Mouse (Mus musculus): ENCODE data around the gene Zmynd10. TPM values are rescaled to one million over a fixed set of nuclear protein-coding genes. Genes with fewer than 3 reads are reported as not detected.

Zmynd10 gene
- polyA plus RNA-seq, 1 experiment = 0.84 TPM

DNA sequence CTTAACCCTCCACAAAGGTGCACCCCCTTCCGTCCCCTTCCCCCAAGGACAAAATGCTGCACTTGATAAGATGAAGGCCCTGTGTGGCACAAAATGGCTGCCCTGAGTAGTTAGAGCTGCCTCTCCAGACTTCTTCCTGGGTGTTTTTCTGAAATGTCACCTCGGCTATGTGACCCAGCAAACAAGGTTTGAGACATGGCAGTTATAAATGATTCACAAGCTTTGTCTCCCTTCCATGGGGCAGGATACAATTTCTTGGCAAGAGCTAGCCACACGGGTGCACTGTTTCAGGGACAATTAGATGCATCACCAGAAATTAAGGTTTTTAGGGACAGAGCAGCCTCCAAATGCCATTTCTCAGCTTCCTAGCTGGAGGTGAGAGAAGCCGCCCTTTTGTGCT, 6.7 kb upstream of the Zmynd10 start:
- DNase-seq (ENCODE audit: low read depth in 1 of 2, low spot score in 2 of 2) = no peak

DNA sequence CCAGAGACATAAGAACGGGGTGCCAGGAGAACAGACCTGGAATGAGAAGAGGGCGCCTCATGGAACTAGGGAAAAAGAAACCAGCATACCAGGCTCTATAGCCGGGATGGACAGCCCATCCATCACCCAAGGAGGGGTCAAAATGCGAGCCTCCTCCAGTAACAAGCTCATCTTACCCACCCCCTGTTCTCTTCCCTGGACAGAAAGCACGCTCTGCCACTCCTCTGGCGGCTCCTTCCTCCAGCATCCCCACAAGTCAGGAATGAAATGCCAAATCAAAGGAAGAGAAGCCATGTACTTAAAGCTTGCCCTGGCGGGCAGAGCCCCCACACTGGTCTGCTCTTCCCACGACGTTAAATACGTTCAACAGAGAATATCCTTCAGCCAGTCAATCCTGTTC, 6.1 kb upstream of the Zmynd10 start:
- 70% methylated on average over 10 of the region's 10 CpGs for WGBS
- Histone ChIP-seq H3K27ac (ENCODE audit: insufficient read depth, low read length) (no peak overlapping the region), H3K4me3 (ENCODE audit: extremely low read depth, insufficient read depth, insufficient read length) (no peak overlapping the region), H3K36me3 (ENCODE audit: control insufficient read depth, insufficient read depth, low read length) (peaks cover 19% of the 10 kb centered on the region), H3K27me3 (ENCODE audit: control insufficient read depth, insufficient read depth, low read length) (no peaks in the 10 kb centered on the region), H3K4me1 (ENCODE audit: control insufficient read depth, insufficient read depth, insufficient read length) (peaks cover 14% of the 10 kb centered on the region; the same call in 1 of the 2 replicates)
- TF ChIP-seq CTCF (IDR thresholded peaks at IDR 0.05; ENCODE audit: extremely low read depth, insufficient read depth, insufficient read length, insufficient replicate concordance) = no peak
- no peak for TF ChIP-seq POLR2A (IDR thresholded peaks at IDR 0.05; ENCODE audit: low read depth, low read length)
- no peak for DNase-seq (ENCODE audit: low read depth in 1 of 2, low spot score in 2 of 2)

More for the DNA sequence above, 6.7 kb upstream of the Zmynd10 start:
- TF ChIP-seq POLR2A (IDR thresholded peaks at IDR 0.05; ENCODE audit: low read depth, low read length) (no peak), CTCF (IDR thresholded peaks at IDR 0.05; ENCODE audit: extremely low read depth, insufficient read depth, insufficient read length, insufficient replicate concordance) (no peak)
- H3K27me3 ChIP-seq (ENCODE audit: control insufficient read depth, insufficient read depth, low read length) = no peaks in the 10 kb centered on the region
- H3K4me3 ChIP-seq (ENCODE audit: extremely low read depth, insufficient read depth, insufficient read length) = no peak overlapping the region
- H3K27ac ChIP-seq (ENCODE audit: insufficient read depth, low read length) = no peak overlapping the region
- 80% methylated on average over 4 of the region's 4 CpGs for WGBS
- peaks cover 20% of the 10 kb centered on the region; the same call in 1 of the 2 replicates for H3K4me1 ChIP-seq (ENCODE audit: control insufficient read depth, insufficient read depth, insufficient read length)
- peaks cover 19% of the 10 kb centered on the region for H3K36me3 ChIP-seq (ENCODE audit: control insufficient read depth, insufficient read depth, low read length)

DNA sequence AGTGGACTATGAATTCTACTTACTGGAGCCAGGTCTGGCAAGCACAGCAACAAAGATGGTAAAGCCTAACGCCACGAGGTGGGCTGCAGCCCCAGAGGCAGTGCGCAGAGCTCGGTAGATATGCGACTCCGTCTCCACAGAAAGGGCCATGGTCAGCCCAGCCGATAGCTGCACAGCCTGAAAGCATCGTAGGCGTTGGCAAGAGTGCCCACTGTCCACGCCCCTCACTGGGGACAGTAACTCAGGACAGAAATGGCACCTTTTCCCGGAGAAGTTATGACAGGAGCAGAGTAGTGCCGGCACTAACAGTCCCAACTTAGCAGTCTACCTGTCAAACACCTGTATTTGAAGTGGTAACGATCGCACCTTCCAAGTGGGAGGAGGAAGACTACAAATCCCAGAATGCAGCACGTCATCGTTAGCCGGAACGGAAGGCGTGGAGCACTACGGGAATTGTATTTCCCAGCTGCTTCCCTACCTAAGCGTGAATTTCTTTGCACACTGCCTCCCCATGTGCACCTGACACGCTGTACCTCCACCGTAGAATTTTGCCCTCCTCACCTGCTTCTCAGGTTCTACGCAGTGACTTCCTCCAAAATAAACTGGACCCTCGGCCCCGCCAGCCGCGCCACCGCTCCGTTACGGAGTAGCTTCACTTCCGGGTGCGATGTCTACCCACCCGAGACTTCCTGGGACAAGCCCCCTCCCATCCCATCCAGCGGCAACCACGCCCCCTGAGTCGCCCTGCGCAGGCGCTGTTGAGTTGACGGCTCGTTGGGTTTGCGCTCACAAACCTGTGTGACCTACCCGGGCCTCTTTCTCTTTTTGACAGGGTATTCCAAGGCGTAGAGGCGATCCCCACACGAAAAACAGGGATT, 5.4 kb upstream of the Zmynd10 start, which contains the start of the genes Cyb561d2 and Nprl2:
Gene Cyb561d2 (minus strand): TSS at position 720 of the 878 bp plus-strand sequence.
Gene Nprl2 (plus strand): TSS at position 753 of the 878 bp plus-strand sequence.
- DNase-seq (ENCODE audit: low read depth in 1 of 2, low spot score in 2 of 2) = peak; percentile 83 to 93
- H3K4me3 ChIP-seq (ENCODE audit: extremely low read depth, insufficient read depth, insufficient read length) = peak within 1 kb of the TSS; percentile 80
- peak within 1 kb of the TSS; percentile 81 for H3K27ac ChIP-seq (ENCODE audit: insufficient read depth, low read length)
- WGBS = under 1% methylated on average over 46 of the region's 46 CpGs
- H3K27me3 ChIP-seq (ENCODE audit: control insufficient read depth, insufficient read depth, low read length) = no peaks in the 10 kb centered on the region
- H3K36me3 ChIP-seq (ENCODE audit: control insufficient read depth, insufficient read depth, low read length) = peaks cover 18% of the 10 kb centered on the region
- H3K4me1 ChIP-seq (ENCODE audit: control insufficient read depth, insufficient read depth, insufficient read length) = peaks cover 9% of the 10 kb centered on the region; the same call in 1 of the 2 replicates
- TF ChIP-seq CTCF (IDR thresholded peaks at IDR 0.05; ENCODE audit: extremely low read depth, insufficient read depth, insufficient read length, insufficient replicate concordance) (no peak), POLR2A (IDR thresholded peaks at IDR 0.05; ENCODE audit: low read depth, low read length) (peak; percentile 23; the same call in 1 of the 2 replicates)

DNA sequence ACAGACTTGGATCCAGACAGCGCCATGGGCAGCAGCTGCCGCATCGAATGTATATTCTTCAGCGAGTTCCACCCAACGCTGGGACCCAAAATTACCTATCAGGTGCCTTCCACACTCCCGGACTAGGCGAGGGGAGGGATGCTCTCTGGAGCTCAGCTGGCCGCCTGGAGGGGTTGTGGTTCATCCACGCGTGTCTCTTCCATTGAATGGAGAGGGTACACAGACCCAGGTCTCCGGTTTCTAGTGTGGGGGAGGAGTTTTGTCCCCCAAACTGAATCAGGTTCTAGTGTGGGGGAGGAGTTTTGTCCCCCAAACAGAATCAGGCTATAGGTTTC, 4.8 kb upstream of the Zmynd10 start:
- no peak for DNase-seq (ENCODE audit: low read depth in 1 of 2, low spot score in 2 of 2)
- H3K27ac ChIP-seq (ENCODE audit: insufficient read depth, low read length) = peak overlapping the region; percentile 44
- under 1% methylated on average over 11 of the region's 11 CpGs for WGBS
- peaks cover 18% of the 10 kb centered on the region for H3K36me3 ChIP-seq (ENCODE audit: control insufficient read depth, insufficient read depth, low read length)
- H3K4me1 ChIP-seq (ENCODE audit: control insufficient read depth, insufficient read depth, insufficient read length) = peaks cover 15% of the 10 kb centered on the region; the same call in 1 of the 2 replicates
- no peaks in the 10 kb centered on the region for H3K27me3 ChIP-seq (ENCODE audit: control insufficient read depth, insufficient read depth, low read length)
- TF ChIP-seq CTCF (IDR thresholded peaks at IDR 0.05; ENCODE audit: extremely low read depth, insufficient read depth, insufficient read length, insufficient replicate concordance) (no peak), POLR2A (IDR thresholded peaks at IDR 0.05; ENCODE audit: low read depth, low read length) (no peak)
- peak overlapping the region; percentile 80 for H3K4me3 ChIP-seq (ENCODE audit: extremely low read depth, insufficient read depth, insufficient read length)

DNA sequence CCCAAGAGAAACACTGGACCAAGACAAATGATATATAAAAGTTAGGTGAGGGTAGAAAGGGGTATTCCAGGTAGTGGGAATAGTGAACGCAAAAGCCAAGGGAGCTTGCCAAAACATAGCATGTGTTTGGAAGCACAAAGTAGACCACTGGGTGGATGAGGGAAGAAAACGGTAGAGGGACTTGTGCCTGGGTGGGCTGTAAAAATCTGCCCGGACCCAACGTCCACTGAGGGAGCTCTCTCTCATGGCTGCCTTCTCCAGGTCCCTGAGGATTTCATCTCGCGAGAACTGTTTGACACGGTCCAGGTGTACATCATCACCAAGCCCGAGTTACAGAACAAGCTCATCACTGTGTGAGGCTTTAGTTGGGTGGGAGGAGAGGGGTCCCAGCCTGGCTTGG, 4.4 kb upstream of the Zmynd10 start:
- Histone ChIP-seq H3K27me3 (ENCODE audit: control insufficient read depth, insufficient read depth, low read length) (no peaks in the 10 kb centered on the region), H3K27ac (ENCODE audit: insufficient read depth, low read length) (no peak overlapping the region), H3K36me3 (ENCODE audit: control insufficient read depth, insufficient read depth, low read length) (peaks cover 18% of the 10 kb centered on the region), H3K4me1 (ENCODE audit: control insufficient read depth, insufficient read depth, insufficient read length) (peaks cover 18% of the 10 kb centered on the region; the same call in 1 of the 2 replicates), H3K4me3 (ENCODE audit: extremely low read depth, insufficient read depth, insufficient read length) (0 out of 2 replicates have a peak overlapping the region, but pooled peaks have one; percentile 80)
- TF ChIP-seq CTCF (IDR thresholded peaks at IDR 0.05; ENCODE audit: extremely low read depth, insufficient read depth, insufficient read length, insufficient replicate concordance) (no peak), POLR2A (IDR thresholded peaks at IDR 0.05; ENCODE audit: low read depth, low read length) (no peak)
- WGBS = 64% methylated on average over 8 of the region's 8 CpGs
- DNase-seq (ENCODE audit: low read depth in 1 of 2, low spot score in 2 of 2) = no peak

DNA sequence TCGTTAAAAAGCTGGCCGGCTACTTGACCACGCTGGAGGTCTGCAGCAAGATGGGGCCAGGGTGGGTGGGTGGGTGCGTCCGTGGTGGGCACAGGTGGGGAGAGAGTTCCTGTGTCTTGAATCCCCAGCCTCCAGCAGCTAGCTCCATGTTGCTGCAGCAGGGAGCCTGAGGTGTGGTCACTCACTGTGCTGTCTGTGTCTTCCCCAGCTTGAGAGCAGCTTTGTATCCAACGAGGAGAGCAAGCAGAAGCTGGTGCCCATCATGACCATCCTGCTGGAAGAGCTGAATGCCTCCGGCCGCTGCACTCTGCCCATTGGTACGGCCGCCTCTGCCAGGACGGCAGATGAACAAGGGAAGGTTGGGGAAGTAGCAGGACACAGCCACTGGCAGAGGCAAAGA, 3.8 kb upstream of the Zmynd10 start:
- H3K27me3 ChIP-seq (ENCODE audit: control insufficient read depth, insufficient read depth, low read length) = no peaks in the 10 kb centered on the region

More for the DNA sequence above, 3.8 kb upstream of the Zmynd10 start:
- Histone ChIP-seq H3K36me3 (ENCODE audit: control insufficient read depth, insufficient read depth, low read length) (peaks cover 13% of the 10 kb centered on the region), H3K27ac (ENCODE audit: insufficient read depth, low read length) (no peak overlapping the region), H3K4me1 (ENCODE audit: control insufficient read depth, insufficient read depth, insufficient read length) (peaks cover 18% of the 10 kb centered on the region; the same call in 1 of the 2 replicates), H3K4me3 (ENCODE audit: extremely low read depth, insufficient read depth, insufficient read length) (no peak overlapping the region)
- DNase-seq (ENCODE audit: low read depth in 1 of 2, low spot score in 2 of 2) = no peak
- 94% methylated on average over 11 of the region's 11 CpGs for WGBS
- no peak for TF ChIP-seq POLR2A (IDR thresholded peaks at IDR 0.05; ENCODE audit: low read depth, low read length)
- no peak for TF ChIP-seq CTCF (IDR thresholded peaks at IDR 0.05; ENCODE audit: extremely low read depth, insufficient read depth, insufficient read length, insufficient replicate concordance)
